Mouse (Mus musculus): ENCODE results near the gene Cox17. TPM values are rescaled to one million over a fixed set of nuclear protein-coding genes. Genes with fewer than 3 reads are reported as not detected.
"Not testable (repeated sequence)": the region's sequence is repeated elsewhere in the genome, so short reads cannot be mapped to it uniquely, and the experiment has no call there.

The Cox17 gene
- 312 to 519 TPM (median 389 TPM) in 3 replicates for total RNA-seq (2017)

- ATAC-seq (replicated peaks; ENCODE audit: insufficient number of reproducible peaks, low FRiP score, low TSS enrichment, poor library complexity, severe bottlenecking), result peak; percentile 97
Measured at GRCm38 (mm10) chr16:38346529-38347325, at the start of gene Cox17, which contains the start of gene Gm21987. Gene Cox17 (plus strand): TSS chr16:38346991. Gene Gm21987 (plus strand): TSS chr16:38347040.

- ATAC-seq (replicated peaks; ENCODE audit: insufficient number of reproducible peaks, low FRiP score, low TSS enrichment, poor library complexity, severe bottlenecking), result no peak
Measured at GRCm38 (mm10) chr16:38298410-38298809, 48.4 kb upstream of the Cox17 start.

GRCm38 (mm10) chr16:38302367-38302766, 44.4 kb upstream of the Cox17 start:
- no peak for ATAC-seq (replicated peaks; ENCODE audit: insufficient number of reproducible peaks, low FRiP score, low TSS enrichment, poor library complexity, severe bottlenecking)

GRCm38 (mm10) chr16:38304460-38305194, 42.2 kb upstream of the Cox17 start:
- no peak for ATAC-seq (replicated peaks; ENCODE audit: insufficient number of reproducible peaks, low FRiP score, low TSS enrichment, poor library complexity, severe bottlenecking)

GRCm38 (mm10) chr16:38306571-38307220, 40.1 kb upstream of the Cox17 start:
- no peak for ATAC-seq (replicated peaks; ENCODE audit: insufficient number of reproducible peaks, low FRiP score, low TSS enrichment, poor library complexity, severe bottlenecking)

GRCm38 (mm10) chr16:38307221-38307605, 39.6 kb upstream of the Cox17 start:
- no peak for ATAC-seq (replicated peaks; ENCODE audit: insufficient number of reproducible peaks, low FRiP score, low TSS enrichment, poor library complexity, severe bottlenecking)

- ATAC-seq (replicated peaks; ENCODE audit: insufficient number of reproducible peaks, low FRiP score, low TSS enrichment, poor library complexity, severe bottlenecking), result no peak
Measured at GRCm38 (mm10) chr16:38307651-38308050, 39.1 kb upstream of the Cox17 start.

DNA sequence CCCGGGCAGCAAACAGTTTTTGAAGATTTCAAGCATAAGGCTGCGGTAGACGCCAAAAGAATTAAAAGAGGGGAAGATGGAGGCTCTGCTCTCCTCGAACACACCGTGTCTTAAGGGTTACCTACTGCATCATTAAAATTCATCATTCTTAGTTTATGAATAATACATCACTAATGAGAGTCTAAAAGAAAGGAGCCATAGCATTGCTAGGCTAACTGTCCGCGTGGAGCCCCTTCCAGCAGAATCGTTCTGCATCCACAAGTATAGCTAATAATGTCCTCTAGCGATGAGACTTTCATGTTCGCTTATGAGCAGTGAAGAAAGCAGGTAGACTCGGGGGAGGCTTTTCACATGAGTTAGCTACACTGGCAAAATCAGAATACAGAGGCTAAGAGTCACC, 38.6 kb upstream of the Cox17 start:
- ATAC-seq (replicated peaks; ENCODE audit: insufficient number of reproducible peaks, low FRiP score, low TSS enrichment, poor library complexity, severe bottlenecking), result no peak

DNA sequence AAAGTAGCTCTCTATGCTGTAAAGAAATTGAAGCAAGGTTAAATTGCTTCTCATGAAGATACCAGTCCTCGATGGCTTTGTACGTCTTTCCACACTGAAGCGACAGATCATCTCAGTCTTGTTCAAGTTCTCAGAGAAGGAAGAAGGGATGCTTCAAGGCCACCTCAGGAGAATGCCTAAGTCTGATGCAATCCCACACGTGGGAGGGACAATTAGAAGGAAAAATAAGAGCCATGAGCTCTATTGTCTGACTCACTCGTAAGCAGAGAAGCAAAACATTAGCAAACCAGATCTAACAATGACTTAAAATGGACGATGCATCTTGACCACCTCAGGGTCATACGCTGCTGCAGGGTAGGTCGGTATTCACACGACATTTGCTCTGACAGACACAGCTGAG, 28.3 kb upstream of the Cox17 start:
- no peak for ATAC-seq (replicated peaks; ENCODE audit: insufficient number of reproducible peaks, low FRiP score, low TSS enrichment, poor library complexity, severe bottlenecking)

GRCm38 (mm10) chr16:38319087-38319486, 27.7 kb upstream of the Cox17 start:
- no peak for ATAC-seq (replicated peaks; ENCODE audit: insufficient number of reproducible peaks, low FRiP score, low TSS enrichment, poor library complexity, severe bottlenecking)

DNA sequence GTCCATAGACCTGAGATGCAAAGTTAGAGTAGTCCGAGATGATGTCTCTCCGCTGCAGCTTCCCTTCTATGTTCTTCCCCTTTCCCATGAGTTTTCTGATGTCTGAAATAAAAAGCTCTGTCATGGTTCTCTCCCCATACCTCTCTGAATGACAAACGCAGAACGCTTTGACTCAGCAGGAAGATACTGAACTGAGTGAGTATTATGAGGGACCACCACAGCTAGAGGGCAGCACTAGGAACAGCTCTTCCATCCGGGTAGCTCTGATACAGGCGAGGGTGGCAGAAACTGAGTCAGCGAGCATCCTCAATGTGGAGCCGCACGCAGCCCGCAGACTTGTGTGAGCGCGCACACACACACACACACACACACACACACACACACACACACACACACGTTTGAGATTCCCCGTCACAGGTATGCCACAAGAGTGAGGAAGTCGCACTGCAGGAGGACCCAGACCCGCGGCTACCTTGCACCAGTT, 25.3 kb upstream of the Cox17 start:
- peak; percentile 59; the same call in 1 of the 2 replicates for ATAC-seq (replicated peaks; ENCODE audit: insufficient number of reproducible peaks, low FRiP score, low TSS enrichment, poor library complexity, severe bottlenecking)

DNA sequence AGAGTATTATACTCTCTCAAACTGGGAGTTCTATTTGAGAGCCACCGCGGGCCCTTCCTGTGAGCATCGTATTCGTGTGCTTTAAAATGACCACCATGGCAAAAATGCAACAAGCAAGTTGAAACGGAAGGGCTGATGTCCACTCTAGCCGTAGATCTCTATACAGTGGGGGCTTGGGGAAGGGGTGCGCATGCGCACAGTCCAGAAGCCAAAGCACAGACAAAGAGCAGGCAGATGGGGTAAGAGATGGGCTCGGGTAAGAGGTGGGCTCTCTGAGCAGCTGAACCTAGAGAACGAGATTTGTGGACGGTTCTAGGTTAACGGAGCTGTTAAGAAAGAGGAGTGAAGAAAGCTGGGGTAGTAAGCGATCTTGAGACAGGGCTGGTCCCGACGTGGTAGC, 22.5 kb upstream of the Cox17 start:
- ATAC-seq (replicated peaks; ENCODE audit: insufficient number of reproducible peaks, low FRiP score, low TSS enrichment, poor library complexity, severe bottlenecking), result no peak

GRCm38 (mm10) chr16:38326778-38327397, 19.9 kb upstream of the Cox17 start:
- no peak for ATAC-seq (replicated peaks; ENCODE audit: insufficient number of reproducible peaks, low FRiP score, low TSS enrichment, poor library complexity, severe bottlenecking)

DNA sequence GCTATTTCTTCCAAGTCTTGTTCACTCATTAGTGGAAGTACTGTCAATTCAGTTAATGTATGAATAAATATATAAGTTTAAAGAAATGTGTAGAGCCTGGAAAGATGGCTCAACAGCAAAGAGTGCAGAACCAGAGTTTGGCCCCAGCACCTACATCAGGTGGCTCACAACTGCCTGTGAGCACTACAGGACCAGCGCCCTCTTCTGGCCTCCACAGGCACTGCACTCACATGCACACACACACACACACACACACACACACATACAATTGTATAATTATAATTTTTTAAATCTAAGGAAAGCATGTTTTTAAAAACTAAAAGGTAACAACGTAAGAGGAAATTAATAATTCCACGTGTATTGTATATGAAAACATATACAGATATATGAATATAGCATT, 17.5 kb upstream of the Cox17 start:
- ATAC-seq (replicated peaks; ENCODE audit: insufficient number of reproducible peaks, low FRiP score, low TSS enrichment, poor library complexity, severe bottlenecking), result no peak

DNA sequence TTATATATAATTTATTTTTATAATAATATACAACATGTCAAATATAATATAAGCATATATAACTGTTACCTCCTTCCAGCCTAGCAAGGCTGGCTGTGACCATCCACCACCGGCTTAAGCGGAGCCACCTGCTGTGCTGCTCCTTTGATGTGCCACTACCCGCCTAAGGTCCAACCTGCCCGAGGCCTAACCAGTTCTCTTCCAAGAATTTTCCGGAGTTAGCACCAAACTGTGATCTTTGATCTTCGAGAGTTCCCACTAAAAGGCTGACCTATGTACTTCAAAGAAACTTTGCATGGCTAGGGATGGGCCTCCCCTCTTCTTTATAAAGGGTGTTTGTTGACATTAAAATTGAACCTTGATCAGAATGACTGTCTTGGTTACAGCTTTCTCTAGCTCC, 12.4 kb upstream of the Cox17 start:
- no peak for ATAC-seq (replicated peaks; ENCODE audit: insufficient number of reproducible peaks, low FRiP score, low TSS enrichment, poor library complexity, severe bottlenecking)

DNA sequence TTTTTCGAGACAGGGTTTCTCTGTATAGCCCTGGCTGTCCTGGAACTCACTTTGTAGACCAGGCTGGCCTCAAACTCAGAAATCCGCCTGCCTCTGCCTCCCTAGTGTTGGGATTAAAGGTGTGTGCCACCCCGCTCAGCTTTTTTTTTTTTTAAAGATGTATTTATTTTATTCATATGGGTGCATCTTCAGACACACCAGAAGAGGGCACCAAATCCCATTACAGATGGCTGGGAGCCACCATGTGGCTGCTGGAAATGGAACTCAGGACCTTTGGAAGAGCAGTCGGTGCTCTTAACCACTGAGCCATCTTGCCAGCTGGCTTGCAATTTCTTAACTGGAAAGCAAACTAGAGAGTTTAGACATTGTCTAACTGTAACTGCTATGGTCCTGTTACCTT, 8.7 kb upstream of the Cox17 start:
- not testable (repeated sequence) for ATAC-seq (replicated peaks; ENCODE audit: insufficient number of reproducible peaks, low FRiP score, low TSS enrichment, poor library complexity, severe bottlenecking)

DNA sequence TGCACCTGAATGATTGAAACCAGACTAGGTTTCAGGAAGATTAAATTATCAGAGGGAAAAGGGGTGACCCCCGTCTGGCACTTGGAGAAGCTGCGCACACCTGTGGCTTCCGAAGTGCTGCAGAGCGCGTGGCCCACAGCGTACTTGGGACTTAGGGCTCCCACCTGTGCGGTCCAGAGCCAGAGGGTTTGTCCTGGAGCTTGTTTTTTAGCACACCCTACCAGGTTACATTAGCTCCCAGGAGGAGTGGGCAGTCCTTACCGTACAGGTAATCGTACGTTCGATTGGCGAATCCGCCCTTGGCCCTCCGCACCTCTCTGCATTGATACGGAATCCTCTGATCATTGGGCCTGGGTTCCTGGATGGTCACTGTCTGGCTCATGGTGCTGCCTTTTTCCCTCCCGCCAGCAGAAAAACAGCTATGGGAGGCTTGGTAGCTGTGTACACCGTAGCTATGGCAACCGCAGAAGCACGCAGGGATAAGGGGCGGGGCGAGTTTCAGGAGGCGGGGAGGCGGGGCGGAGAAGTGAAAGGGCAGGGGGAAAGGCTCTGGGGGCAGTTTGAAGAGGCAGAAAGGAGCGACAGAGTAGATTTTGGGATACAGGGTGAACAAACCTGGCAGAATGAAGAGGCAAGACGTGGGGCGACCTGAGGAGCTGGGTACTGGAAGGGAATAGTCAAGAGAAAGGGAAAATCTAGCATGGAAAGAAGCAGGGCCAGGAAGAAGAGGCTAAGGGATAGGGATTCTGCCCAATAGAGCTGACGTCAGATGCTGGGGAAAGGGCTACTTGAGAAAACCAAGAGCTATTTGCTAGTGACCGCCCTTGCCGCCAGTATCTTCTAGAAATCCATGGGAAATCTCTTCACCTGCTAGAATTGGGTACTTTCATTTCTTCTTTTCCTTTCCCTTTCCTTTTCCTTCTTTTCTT, 5.1 kb upstream of the Cox17 start, which contains the start of gene Maats1:
Gene Maats1, minus strand, starts transcription at position 748 of the 929 bp plus-strand sequence.
- ATAC-seq (replicated peaks; ENCODE audit: insufficient number of reproducible peaks, low FRiP score, low TSS enrichment, poor library complexity, severe bottlenecking), result peak; percentile 58; the same call in 1 of the 2 replicates

Data from monocyte, adult 5-6 weeks (primary cell).